ENCODE assay signal across 7 mouse cellular contexts in genomic region chr4:134272731-134273416, GRCm38 (mm10). TPM values are rescaled to one million over a fixed set of nuclear protein-coding genes. Genes with fewer than 3 reads are reported as not detected.
A peak's percentile ranks its signal among the peaks of the same experiment; 100 is the strongest.
DNase-seq lines count a peak whose midpoint lies in the region; ATAC-seq and TF ChIP-seq lines count a peak whose summit lies in the region.

No protein-coding gene starts in this region.

- no peak for DNase-seq in kidney, postnatal 25 days
- peak; percentile 58 for DNase-seq in MEL (ENCODE audit: low read depth, low spot score)
- no peak for DNase-seq in liver, postnatal 0 days
- no peak for DNase-seq in frontal cortex, adult 2 months (ENCODE audit: extremely low spot score in 1 of 2, low spot score in 1 of 2)
- DNase-seq in left cerebral cortex, adult 11 months (ENCODE audit: low spot score): no peak

- no peaks in the 10 kb centered on the region for H3K9me3 ChIP-seq in kidney, embryonic 15.5 days (replicated peaks)
- H3K9me3 ChIP-seq in MEL (replicated peaks; ENCODE audit: insufficient read depth, low read length): no peaks in the 10 kb centered on the region
- no peaks in the 10 kb centered on the region for H3K9me3 ChIP-seq in liver, postnatal 0 days (ENCODE audit: low read length)

- peaks cover 10% of the 10 kb centered on the region for H3K4me1 ChIP-seq in kidney, embryonic 15.5 days
- peaks cover 4 to 12% of the 10 kb centered on the region in 2 experiments; a peak in 3 of 4 replicates for H3K4me1 ChIP-seq in MEL (ENCODE audit: control insufficient read depth in 1 of 2, insufficient read depth in 2 of 2, low read length in 2 of 2)
- H3K4me1 ChIP-seq in liver, postnatal 0 days (ENCODE audit: insufficient read depth): peaks cover 14% of the 10 kb centered on the region

- H3K79me2 ChIP-seq in MEL (ENCODE audit: control insufficient read depth, insufficient read depth, low read length, poor library complexity): no peaks in the 10 kb centered on the region; the same call in 1 of the 2 replicates

- H3K9ac ChIP-seq in kidney, embryonic 15.5 days: no peak overlapping the region; the same call in 1 of the 2 replicates
- H3K9ac ChIP-seq in MEL (ENCODE audit: control insufficient read depth, low read depth, low read length, poor library complexity, severe bottlenecking): peak overlapping the region; percentile 69
- peak overlapping the region; percentile 48 for H3K9ac ChIP-seq in liver, postnatal 0 days (replicated peaks)

- TF ChIP-seq EP300 in MEL (IDR thresholded peaks at IDR 0.05; ENCODE audit: low read depth in 1 of 2, low read length in 2 of 2): no peak
- no peak for TF ChIP-seq EP300 in liver, postnatal 0 days (IDR thresholded peaks at IDR 0.05; ENCODE audit: low read depth)

- no peak; a peak in 1 of 4 replicates for TF ChIP-seq POLR2A in MEL (IDR thresholded peaks at IDR 0.05; ENCODE audit: control insufficient read depth in 1 of 2, insufficient read depth in 1 of 2, low read depth in 1 of 2, low read length in 2 of 2, poor library complexity in 1 of 2)

- no peak for TF ChIP-seq CTCF in MEL (IDR thresholded peaks at IDR 0.05 in 2 of 3, conservative IDR thresholded peaks at IDR 0.05 in 1 of 3; ENCODE audit: control insufficient read depth in 1 of 3, insufficient read depth in 1 of 3, low read depth in 2 of 3, low read length in 3 of 3, poor library complexity in 1 of 3, severe bottlenecking in 1 of 3)
- TF ChIP-seq CTCF in liver, postnatal 0 days (IDR thresholded peaks at IDR 0.05; ENCODE audit: low read depth): no peak

- peak overlapping the region; percentile 25 for H3K4me3 ChIP-seq in kidney, embryonic 15.5 days (replicated peaks)
- peak overlapping the region; percentile 65 to 87 for H3K4me3 ChIP-seq in MEL (ENCODE audit: control insufficient read depth in 1 of 2, insufficient read depth in 1 of 2, low read depth in 2 of 2, low read length in 2 of 2)
- H3K4me3 ChIP-seq in liver, postnatal 0 days (ENCODE audit: low read depth, low read length): peak overlapping the region; percentile 40

- 13% methylated on average over 13 of the region's 13 CpGs for WGBS in kidney, embryonic 15.5 days
- 13% methylated on average over 13 of the region's 13 CpGs for WGBS in liver, postnatal 0 days (ENCODE audit: insufficient replicate concordance)

- H3K4me2 ChIP-seq in kidney, embryonic 15.5 days: peak overlapping the region; percentile 53
- peak overlapping the region; percentile 70 for H3K4me2 ChIP-seq in liver, postnatal 0 days (ENCODE audit: low read depth, low read length)

- H3K27ac ChIP-seq in kidney, embryonic 15.5 days: peak overlapping the region; percentile 46
- peak overlapping the region; percentile 85 for H3K27ac ChIP-seq in MEL (ENCODE audit: control insufficient read depth, low read depth, low read length)
- H3K27ac ChIP-seq in liver, postnatal 0 days (ENCODE audit: low read depth): peak overlapping the region; percentile 87

- ATAC-seq in kidney, embryonic 15.5 days (replicated peaks; ENCODE audit: low FRiP score): no peak
- ATAC-seq in granulocyte monocyte progenitor cell, adult 5-6 weeks (replicated peaks; ENCODE audit: poor library complexity, severe bottlenecking): peak; percentile 42; the same call in 1 of the 2 replicates
- ATAC-seq in liver, postnatal 0 days: no peak

- H3K36me3 ChIP-seq in kidney, embryonic 15.5 days: peaks cover 24% of the 10 kb centered on the region
- H3K36me3 ChIP-seq in MEL (ENCODE audit: control insufficient read depth in 1 of 2, insufficient read depth in 2 of 2, low read length in 2 of 2): peaks cover 4 to 10% of the 10 kb centered on the region in 2 experiments; a peak in 3 of 4 replicates
- H3K36me3 ChIP-seq in liver, postnatal 0 days (replicated peaks; ENCODE audit: insufficient read depth, low read length): peaks cover 21% of the 10 kb centered on the region

- TF ChIP-seq RAD21 in MEL (IDR thresholded peaks at IDR 0.05; ENCODE audit: low read depth, low read length): no peak

- no peaks in the 10 kb centered on the region for H3K27me3 ChIP-seq in kidney, embryonic 15.5 days
- no peaks in the 10 kb centered on the region for H3K27me3 ChIP-seq in MEL (ENCODE audit: control insufficient read depth in 1 of 2, insufficient read depth in 2 of 2, low read length in 2 of 2)
- no peaks in the 10 kb centered on the region for H3K27me3 ChIP-seq in liver, postnatal 0 days (ENCODE audit: insufficient read depth, low read length)

TF ChIP-seq in MEL, 35 proteins besides CTCF, POLR2A, EP300 and RAD21:
- TF ChIP-seq MAZ (IDR thresholded peaks at IDR 0.05; ENCODE audit: low read depth, low read length) (no peak), JUND (IDR thresholded peaks at IDR 0.05; ENCODE audit: low read depth, low read length) (peak; percentile 59; the same call in 1 of the 2 replicates), NRF1 (IDR thresholded peaks at IDR 0.05; ENCODE audit: insufficient read depth, low read depth, low read length, poor library complexity, severe bottlenecking) (no peak), KAT2A (conservative IDR thresholded peaks at IDR 0.05; ENCODE audit: low read depth, low read length) (no peak), RCOR1 (IDR thresholded peaks at IDR 0.05; ENCODE audit: low read depth, low read length) (peak; percentile 70), ELF1 (IDR thresholded peaks at IDR 0.05; ENCODE audit: low read depth, low read length) (no peak), GATA1 (IDR thresholded peaks at IDR 0.05; ENCODE audit: low read depth, low read length) (no peak)
TF ChIP-seq in MEL: peak in this region for 2.

RNA-seq across cellular contexts. Expression of gene Pdik1l, which starts 14.8 kb away (rescaled TPM):
- 21.6 TPM in 2 replicates for polyA plus RNA-seq in kidney, embryonic 15.5 days (2015; fragmentation: Nextera tagmentation; extraction: Ambion mirVana)
- total RNA-seq in MEL (2012; rRNA removed): 13.0 and 14.3 TPM in 2 replicates
- 10 to 100 TPM; 11.7 to 32.1 TPM for polyA plus RNA-seq in MEL (2012; ENCODE audit: insufficient read depth in 1 of 2, insufficient read length in 2 of 2, low read depth in 1 of 2, low replicate concordance in 2 of 2, missing spikeins in 1 of 2)
- 17.6 and 18.5 TPM in 2 replicates for total RNA-seq in granulocyte monocyte progenitor cell, adult 5-6 weeks (2014; fragmentation: Nextera tagmentation)
- total RNA-seq in granulocyte monocyte progenitor cell, adult 5-6 weeks (2017): 35.4 and 41.7 TPM in 2 replicates
- polyA plus RNA-seq in liver, postnatal 0 days (2015; fragmentation: Nextera tagmentation; extraction: Ambion mirVana): 5.9 and 7.2 TPM in 2 replicates
- polyA plus RNA-seq in frontal cortex, adult 2 months (2012; rRNA removed): 8.5 and 8.9 TPM in 2 replicates

RNA-seq across cellular contexts. Expression of gene Grrp1, which starts 19.0 kb away (rescaled TPM):
- 10.6 and 12.1 TPM in 2 replicates for polyA plus RNA-seq in kidney, embryonic 15.5 days (2015; fragmentation: Nextera tagmentation; extraction: Ambion mirVana)
- not detected in 2 replicates for total RNA-seq in MEL (2012; rRNA removed)
- polyA plus RNA-seq in MEL (2012; ENCODE audit: insufficient read depth in 1 of 2, insufficient read length in 2 of 2, low read depth in 1 of 2, low replicate concordance in 2 of 2, missing spikeins in 1 of 2): not detected
- not detected in 2 replicates for total RNA-seq in granulocyte monocyte progenitor cell, adult 5-6 weeks (2014; fragmentation: Nextera tagmentation)
- total RNA-seq in granulocyte monocyte progenitor cell, adult 5-6 weeks (2017): not detected in 2 replicates
- polyA plus RNA-seq in liver, postnatal 0 days (2015; fragmentation: Nextera tagmentation; extraction: Ambion mirVana): 1.4 and 1.5 TPM in 2 replicates
- polyA plus RNA-seq in frontal cortex, adult 2 months (2012; rRNA removed): 7.4 and 7.9 TPM in 2 replicates

RNA-seq across cellular contexts. Expression of gene Gm30191, which starts 26.1 kb away (rescaled TPM):
- not detected in 2 replicates for polyA plus RNA-seq in kidney, embryonic 15.5 days (2015; fragmentation: Nextera tagmentation; extraction: Ambion mirVana)
- not detected in 2 replicates for total RNA-seq in MEL (2012; rRNA removed)
- polyA plus RNA-seq in MEL (2012; ENCODE audit: insufficient read depth in 1 of 2, insufficient read length in 2 of 2, low read depth in 1 of 2, low replicate concordance in 2 of 2, missing spikeins in 1 of 2): not detected
- not detected in 2 replicates for total RNA-seq in granulocyte monocyte progenitor cell, adult 5-6 weeks (2014; fragmentation: Nextera tagmentation)
- not detected in 2 replicates for total RNA-seq in granulocyte monocyte progenitor cell, adult 5-6 weeks (2017)
- polyA plus RNA-seq in liver, postnatal 0 days (2015; fragmentation: Nextera tagmentation; extraction: Ambion mirVana): not detected in 2 replicates
- polyA plus RNA-seq in frontal cortex, adult 2 months (2012; rRNA removed): not detected in 2 replicates

RNA-seq across cellular contexts. Expression of gene Zfp593, which starts 27.5 kb away (rescaled TPM):
- 15.6 and 15.8 TPM in 2 replicates for polyA plus RNA-seq in kidney, embryonic 15.5 days (2015; fragmentation: Nextera tagmentation; extraction: Ambion mirVana)
- total RNA-seq in MEL (2012; rRNA removed): 27.3 and 30.4 TPM in 2 replicates
- 10 to 100 TPM in 1 of 2 experiments, not detected in 1; 33.9 TPM for polyA plus RNA-seq in MEL (2012; ENCODE audit: insufficient read depth in 1 of 2, insufficient read length in 2 of 2, low read depth in 1 of 2, low replicate concordance in 2 of 2, missing spikeins in 1 of 2)
- total RNA-seq in granulocyte monocyte progenitor cell, adult 5-6 weeks (2014; fragmentation: Nextera tagmentation): 13.4 and 16.2 TPM in 2 replicates
- 9.4 and 18.7 TPM in 2 replicates for total RNA-seq in granulocyte monocyte progenitor cell, adult 5-6 weeks (2017)
- polyA plus RNA-seq in liver, postnatal 0 days (2015; fragmentation: Nextera tagmentation; extraction: Ambion mirVana): 6.1 and 6.2 TPM in 2 replicates
- 10.0 and 11.3 TPM in 2 replicates for polyA plus RNA-seq in frontal cortex, adult 2 months (2012; rRNA removed)

RNA-seq across cellular contexts. Expression of gene E130218I03Rik, which starts 29.4 kb away (rescaled TPM):
- 0.26 and 0.68 TPM in 2 replicates for polyA plus RNA-seq in kidney, embryonic 15.5 days (2015; fragmentation: Nextera tagmentation; extraction: Ambion mirVana)
- total RNA-seq in MEL (2012; rRNA removed): 1.6 and 2.8 TPM in 2 replicates
- polyA plus RNA-seq in MEL (2012; ENCODE audit: insufficient read depth in 1 of 2, insufficient read length in 2 of 2, low read depth in 1 of 2, low replicate concordance in 2 of 2, missing spikeins in 1 of 2): 1 to 10 TPM in 1 of 2 experiments, not detected in 1; 1.6 TPM
- not detected in 2 replicates for total RNA-seq in granulocyte monocyte progenitor cell, adult 5-6 weeks (2014; fragmentation: Nextera tagmentation)
- total RNA-seq in granulocyte monocyte progenitor cell, adult 5-6 weeks (2017): 0.21 and 0.22 TPM in 2 replicates
- polyA plus RNA-seq in liver, postnatal 0 days (2015; fragmentation: Nextera tagmentation; extraction: Ambion mirVana): 0.23 and 0.33 TPM in 2 replicates
- not detected in 2 replicates for polyA plus RNA-seq in frontal cortex, adult 2 months (2012; rRNA removed)

Comparison
In these comparisons a context has a peak if more than half of its experiments do, and no peak if none do; other contexts are left out.
1. H3K4me3 ChIP-seq: peak in every context shown above with its lines; median percentile 76 in MEL; 40 in liver, postnatal 0 days; 25 in kidney, embryonic 15.5 days.